Mouse (Mus musculus) midbrain, embryonic 14.5 days (tissue): ENCODE measurements at regions not wholly inside any gene's neighbourhood (a gene's known extent, or its start where the extent isn't known, plus 50 kb on each side); places are given as distances from the start of the nearest gene placed in this dataset.

Experiments used
- ATAC-seq: fragments of 200-750 bp; cut with Nextera tagmentation; 2 replicates; pipeline ENCODE4 v1.8.0; 2017; ENCODE audit warnings: moderate number of reproducible peaks, moderate library complexity; ENCODE audit not compliant: low FRiP score, low TSS enrichment
- DNase-seq: peaks from one replicate; pipeline ENCODE4 v3.0.0-alpha.2; 2015
- H3K27ac ChIP-seq: fragments of 300-500 bp; sonication (generic); replicated peaks from 2 replicates; pipeline ENCODE4 v1.5.1; 2014; ENCODE audit warnings: mild to moderate bottlenecking, low read depth, low read length, moderate library complexity
- H3K27me3 ChIP-seq: fragments of 300-500 bp; sonication (generic); 2 replicates; pipeline ENCODE4 v1.6.1; 2014; ENCODE audit warnings: low read length, control low read depth, mixed read lengths; ENCODE audit not compliant: control insufficient read depth, insufficient read depth
- H3K36me3 ChIP-seq: fragments of 300-500 bp; sonication (generic); 2 replicates; pipeline ENCODE4 v1.6.1; 2014; ENCODE audit warnings: low read length, control low read depth; ENCODE audit not compliant: control insufficient read depth, insufficient read depth
- H3K4me1 ChIP-seq: fragments of 300-500 bp; sonication (generic); 2 replicates; pipeline ENCODE4 v1.6.1; 2014; ENCODE audit warnings: mild to moderate bottlenecking, antibody characterized with exemption, low read length, control low read depth; ENCODE audit not compliant: control insufficient read depth, insufficient read depth
- H3K4me2 ChIP-seq: fragments of 300-500 bp; sonication (generic); 2 replicates; pipeline ENCODE4 v1.6.1; 2014; ENCODE audit warnings: mild to moderate bottlenecking, low read length, moderate library complexity
- H3K4me3 ChIP-seq: fragments of 300-500 bp; sonication (generic); replicated peaks from 2 replicates; pipeline ENCODE4 v1.5.1; 2014; ENCODE audit warnings: low read depth, low read length
- H3K9ac ChIP-seq: fragments of 300-500 bp; sonication (generic); replicated peaks from 2 replicates; pipeline ENCODE4 v1.6.1; 2014; ENCODE audit warnings: mild to moderate bottlenecking, low read length, moderate library complexity
- H3K9me3 ChIP-seq: fragments of 300-500 bp; sonication (generic); 2 replicates; pipeline ENCODE4 v1.6.1; 2016; ENCODE audit warnings: low read length, control low read depth, mixed read lengths; ENCODE audit not compliant: control insufficient read depth
- WGBS: fragments of 180-500 bp; shearing (Covaris S2); extraction: QIAGEN DNeasy Blood & Tissue Kit; methylation state at CpG from one replicate; pipeline ENCODE4 v1.1.7; 2014; 5-methylcytosine and 5-hydroxymethylcytosine counted together

DNA sequence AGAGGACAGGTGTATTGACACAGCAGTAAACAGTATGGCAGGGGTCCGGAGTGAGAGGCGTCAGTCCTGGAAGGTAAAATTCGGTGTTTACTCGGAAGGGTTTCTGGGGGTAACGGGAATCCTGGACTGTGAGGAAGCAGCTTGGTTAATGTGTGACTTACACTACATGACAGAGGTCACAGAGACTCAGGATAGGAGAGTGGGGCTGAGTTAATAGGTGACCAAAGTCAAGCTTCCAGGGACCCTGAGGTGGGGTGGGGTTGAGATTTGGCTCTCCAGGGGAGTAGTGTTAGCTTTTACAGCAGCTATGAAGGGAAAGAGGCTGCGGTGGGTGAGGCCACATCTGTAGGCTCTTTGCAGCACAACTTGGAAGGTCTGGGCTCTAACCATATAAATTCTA, 233.9 kb upstream of the Fn1 start:
- Histone ChIP-seq H3K9me3 (no peaks in the 10 kb centered on the region), H3K4me1 (no peaks in the 10 kb centered on the region), H3K4me3 (no peak overlapping the region), H3K4me2 (no peak overlapping the region), H3K9ac (no peak overlapping the region), H3K36me3 (no peaks in the 10 kb centered on the region), H3K27me3 (no peaks in the 10 kb centered on the region), H3K27ac (no peak overlapping the region)
- DNase-seq (no peak), ATAC-seq (no peak)
- WGBS, result 98% methylated on average over 6 of the region's 6 CpGs

DNA sequence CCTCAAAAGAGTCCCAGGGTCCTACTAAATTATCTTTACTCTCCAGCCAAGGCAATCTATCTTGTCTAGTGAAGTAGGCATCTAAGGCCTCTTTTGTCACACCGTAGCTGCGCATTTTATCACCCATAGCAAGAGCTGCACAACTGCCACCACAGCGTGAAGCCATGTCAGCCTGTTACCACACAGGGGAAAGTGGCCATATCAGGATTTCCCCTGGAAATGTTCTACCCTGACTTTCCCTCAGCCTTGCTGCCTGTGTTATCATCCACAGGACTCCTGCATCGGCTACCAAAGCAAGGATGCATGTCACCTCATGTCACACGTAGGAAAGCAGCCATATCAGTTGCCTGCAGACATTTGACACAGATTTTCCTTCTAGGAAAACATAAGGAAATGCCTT, 233.2 kb upstream of the Fn1 start:
- no peaks in the 10 kb centered on the region for H3K36me3 ChIP-seq
- no peak overlapping the region for H3K4me3 ChIP-seq
- DNase-seq (no peak), ATAC-seq (no peak)
- H3K4me1 ChIP-seq, result no peaks in the 10 kb centered on the region
- H3K4me2 ChIP-seq, result no peak overlapping the region
- no peak overlapping the region for H3K9ac ChIP-seq
- 87% methylated on average over 5 of the region's 5 CpGs for WGBS
- H3K27ac ChIP-seq, result no peak overlapping the region
- no peaks in the 10 kb centered on the region for H3K9me3 ChIP-seq
- H3K27me3 ChIP-seq, result no peaks in the 10 kb centered on the region

DNA sequence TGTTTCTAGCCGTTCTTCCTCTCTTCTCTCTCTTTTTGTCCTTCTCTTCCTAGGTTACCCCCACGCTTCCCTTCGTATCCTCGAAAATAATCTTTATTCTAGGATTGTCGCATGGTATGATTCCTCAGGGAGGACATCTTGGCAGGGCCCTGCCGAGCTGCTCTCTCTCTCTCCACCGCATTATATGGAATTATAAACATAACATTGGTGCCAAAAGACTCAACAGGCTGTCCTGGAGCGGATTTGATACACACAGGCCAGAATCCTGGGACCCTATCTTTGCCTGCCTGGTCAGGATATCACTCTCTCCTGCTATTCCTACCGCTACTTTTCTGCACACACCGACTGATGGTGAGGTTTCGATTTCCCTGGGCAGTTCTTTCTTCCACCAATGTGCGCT, 228.9 kb upstream of the Fn1 start:
- WGBS, result 91% methylated on average over 12 of the region's 12 CpGs
- Histone ChIP-seq H3K4me1 (no peaks in the 10 kb centered on the region), H3K36me3 (no peaks in the 10 kb centered on the region), H3K4me2 (no peak overlapping the region), H3K4me3 (no peak overlapping the region), H3K27me3 (no peaks in the 10 kb centered on the region), H3K9me3 (no peaks in the 10 kb centered on the region), H3K9ac (no peak overlapping the region), H3K27ac (no peak overlapping the region)
- no peak for ATAC-seq
- no peak for DNase-seq

DNA sequence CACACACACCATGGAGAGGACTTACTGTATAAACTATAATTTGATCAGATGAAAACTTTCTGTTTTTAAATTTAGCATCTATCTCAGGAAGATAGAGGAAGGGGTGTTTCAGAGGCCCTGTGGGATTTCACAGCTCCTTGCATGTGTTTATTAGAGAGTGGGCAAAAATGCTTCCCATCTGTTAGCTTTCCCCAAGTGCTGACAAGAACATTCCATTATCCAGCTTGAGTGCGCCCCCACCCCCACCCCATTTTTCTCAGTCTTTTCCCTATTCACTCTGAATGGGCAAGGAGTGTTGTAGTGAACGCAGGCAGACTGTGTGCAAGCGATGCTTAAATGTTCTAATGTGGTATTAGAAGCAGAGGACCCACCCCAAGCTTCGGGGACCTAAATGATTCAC, 228.2 kb upstream of the Fn1 start:
- 91% methylated on average over 4 of the region's 4 CpGs for WGBS
- ATAC-seq (no peak), DNase-seq (no peak)
- no peak overlapping the region for H3K4me2 ChIP-seq
- H3K9me3 ChIP-seq, result no peaks in the 10 kb centered on the region
- H3K4me1 ChIP-seq, result no peaks in the 10 kb centered on the region
- H3K27ac ChIP-seq, result no peak overlapping the region
- H3K4me3 ChIP-seq, result no peak overlapping the region
- no peaks in the 10 kb centered on the region for H3K27me3 ChIP-seq
- no peaks in the 10 kb centered on the region for H3K36me3 ChIP-seq
- no peak overlapping the region for H3K9ac ChIP-seq

DNA sequence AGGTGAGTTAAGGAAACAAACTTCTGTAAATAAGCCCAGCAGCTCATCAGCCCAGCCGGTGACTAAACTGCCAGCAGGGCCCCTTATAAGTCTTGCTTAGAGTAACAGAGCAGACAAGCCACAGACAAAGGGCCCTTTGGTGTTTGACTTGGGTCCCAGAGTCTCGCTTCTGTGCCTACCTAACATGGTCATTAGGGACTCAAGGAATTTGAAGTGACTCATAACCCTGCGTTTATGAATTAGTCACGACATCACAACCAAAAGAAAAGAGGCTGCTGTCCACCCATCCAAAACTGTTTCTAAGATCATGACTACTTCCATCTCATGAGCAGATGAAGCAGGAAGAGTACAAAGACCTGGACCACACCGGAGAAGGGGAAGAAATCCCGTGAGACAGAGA, 227.5 kb upstream of the Fn1 start:
- Histone ChIP-seq H3K9me3 (no peaks in the 10 kb centered on the region), H3K27me3 (no peaks in the 10 kb centered on the region), H3K27ac (no peak overlapping the region), H3K4me1 (no peaks in the 10 kb centered on the region), H3K4me3 (no peak overlapping the region), H3K9ac (no peak overlapping the region), H3K36me3 (no peaks in the 10 kb centered on the region), H3K4me2 (no peak overlapping the region)
- ATAC-seq, result no peak
- no peak for DNase-seq
- 78% methylated on average over 6 of the region's 6 CpGs for WGBS

DNA sequence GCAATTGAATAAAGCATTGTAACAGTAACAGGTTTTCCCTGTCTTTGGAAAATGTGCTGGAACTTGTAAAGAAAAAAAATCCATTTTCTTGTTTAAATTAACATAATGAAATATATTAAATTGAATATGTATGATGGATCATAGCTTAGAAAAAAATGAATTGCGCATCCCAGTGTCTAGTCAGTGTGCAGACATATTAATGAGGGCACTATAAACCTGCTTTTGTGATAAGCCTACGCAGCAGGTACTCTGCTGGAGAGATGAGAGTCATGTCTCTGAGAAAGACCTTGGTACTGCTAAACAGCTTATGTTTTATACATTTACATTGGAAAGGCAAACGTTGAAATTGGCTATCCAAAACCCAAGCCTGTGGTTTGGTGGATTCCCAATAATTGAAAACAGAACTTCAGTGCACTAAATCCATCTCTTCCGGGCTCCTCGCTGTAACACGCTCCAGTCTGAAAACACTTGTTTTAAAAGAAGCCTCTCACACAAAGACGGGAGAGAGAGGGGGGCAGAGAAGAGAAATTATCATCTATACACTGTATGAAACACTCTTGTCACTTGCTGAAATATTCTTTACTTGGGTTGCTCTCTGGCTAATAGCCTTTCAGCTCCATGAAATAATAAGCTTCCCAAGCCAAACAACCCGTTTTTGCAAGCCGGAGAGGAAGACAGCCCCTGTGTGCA, 223.9 kb upstream of the Fn1 start:
- Histone ChIP-seq H3K4me2 (no peak overlapping the region), H3K9me3 (no peaks in the 10 kb centered on the region), H3K36me3 (no peaks in the 10 kb centered on the region), H3K27me3 (no peaks in the 10 kb centered on the region), H3K27ac (no peak overlapping the region), H3K4me3 (no peak overlapping the region), H3K4me1 (no peaks in the 10 kb centered on the region), H3K9ac (no peak overlapping the region)
- WGBS, result 81% methylated on average over 9 of the region's 9 CpGs
- ATAC-seq (no peak), DNase-seq (peak; percentile 18)

DNA sequence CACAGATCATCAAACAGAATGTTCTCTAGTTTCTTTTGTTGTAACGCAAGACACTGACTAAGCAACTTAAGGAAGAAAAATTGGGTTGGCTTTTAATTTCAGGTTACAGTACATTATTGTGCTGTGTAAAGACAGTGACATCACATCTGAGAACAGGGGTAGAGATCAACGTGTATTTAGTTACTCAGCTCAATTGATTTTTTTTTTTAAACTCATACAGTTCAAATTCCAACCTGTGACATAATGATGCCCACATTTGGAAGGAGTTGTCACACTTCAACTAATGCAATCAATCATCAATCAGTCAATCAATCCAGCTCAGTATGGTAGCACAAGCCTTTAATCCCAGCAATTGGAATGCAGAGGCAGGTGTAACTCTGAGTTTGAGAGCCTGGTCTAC, 221.0 kb upstream of the Fn1 start:
- Histone ChIP-seq H3K27me3 (no peaks in the 10 kb centered on the region), H3K9me3 (no peaks in the 10 kb centered on the region), H3K9ac (no peak overlapping the region), H3K4me1 (no peaks in the 10 kb centered on the region), H3K4me3 (no peak overlapping the region), H3K36me3 (no peaks in the 10 kb centered on the region), H3K4me2 (no peak overlapping the region), H3K27ac (no peak overlapping the region)
- ATAC-seq (no peak), DNase-seq (no peak)
- 93% methylated on average over 2 of the region's 2 CpGs for WGBS

DNA sequence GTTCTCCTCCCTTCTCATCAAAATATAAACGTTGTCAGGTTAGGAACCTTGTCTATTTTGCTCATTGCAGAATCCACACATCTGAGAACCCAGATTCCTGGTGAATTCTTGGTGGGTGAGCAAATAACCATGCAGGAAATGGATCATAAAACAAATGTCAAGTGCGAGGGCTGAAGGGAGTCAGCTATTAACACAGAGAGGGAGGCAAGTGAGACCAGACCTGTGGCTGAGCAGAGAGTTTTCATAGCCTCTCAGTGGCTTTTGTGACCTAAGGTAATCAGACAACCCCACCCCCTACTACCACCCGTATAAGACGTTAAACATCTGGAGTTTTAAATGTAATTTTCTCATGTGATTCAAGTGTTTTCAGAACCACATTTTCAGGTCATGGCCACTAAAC, 212.7 kb upstream of the Fn1 start:
- no peak for DNase-seq
- no peak overlapping the region for H3K27ac ChIP-seq
- no peak overlapping the region for H3K4me2 ChIP-seq
- ATAC-seq, result no peak
- H3K4me3 ChIP-seq, result no peak overlapping the region
- no peaks in the 10 kb centered on the region for H3K9me3 ChIP-seq
- no peaks in the 10 kb centered on the region for H3K27me3 ChIP-seq
- no peaks in the 10 kb centered on the region for H3K36me3 ChIP-seq
- no peaks in the 10 kb centered on the region for H3K4me1 ChIP-seq
- H3K9ac ChIP-seq, result no peak overlapping the region
- WGBS, result 84% methylated on average over 4 of the region's 4 CpGs

DNA sequence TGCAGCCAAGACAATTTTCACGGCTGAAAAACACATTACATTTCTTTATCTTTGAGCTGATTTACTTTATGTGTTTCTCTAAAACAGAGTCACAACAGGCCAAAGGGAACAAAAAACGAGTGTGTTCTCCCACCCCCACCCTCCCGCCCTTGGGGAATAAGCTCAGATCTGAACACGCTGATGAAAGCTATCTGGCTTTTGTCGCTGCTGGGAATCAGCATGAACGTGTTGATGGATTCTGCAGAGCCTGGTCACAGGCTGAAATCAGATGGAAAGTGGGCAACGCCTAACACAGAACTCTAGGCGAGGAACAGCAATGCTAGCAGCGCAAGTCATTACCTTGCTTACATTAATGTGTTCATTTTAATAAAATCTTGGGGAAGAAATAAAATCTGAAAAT, 211.7 kb upstream of the Fn1 start:
- H3K4me2 ChIP-seq, result no peak overlapping the region
- ATAC-seq (no peak), DNase-seq (peak; percentile 14)
- no peak overlapping the region for H3K4me3 ChIP-seq
- no peaks in the 10 kb centered on the region for H3K9me3 ChIP-seq
- no peaks in the 10 kb centered on the region for H3K4me1 ChIP-seq
- no peak overlapping the region for H3K27ac ChIP-seq
- WGBS, result 70% methylated on average over 9 of the region's 9 CpGs
- H3K36me3 ChIP-seq, result no peaks in the 10 kb centered on the region
- no peaks in the 10 kb centered on the region for H3K27me3 ChIP-seq
- H3K9ac ChIP-seq, result no peak overlapping the region
